Mouse (Mus musculus) myocyte (in vitro differentiated cells): ENCODE results near the gene Ccdc38. TPM values are rescaled to one million over a fixed set of nuclear protein-coding genes. Genes with fewer than 3 reads are reported as not detected.
"Not testable (repeated sequence)": the region's sequence is repeated elsewhere in the genome, so short reads cannot be mapped to it uniquely, and the experiment has no call there.

Experiments used
- H3K27me3 ChIP-seq: one replicate; pipeline ENCODE4 v1.6.1; 2011; ENCODE audit not compliant: control insufficient read depth, insufficient read depth, insufficient read length
- H3K36me3 ChIP-seq: one replicate; pipeline ENCODE4 v1.6.1; 2011; ENCODE audit not compliant: control insufficient read depth, insufficient read depth
- H3K4me2 ChIP-seq: one replicate; pipeline ENCODE4 v1.6.1; 2011; ENCODE audit warnings: low read depth, control low read depth
- H3K4me3 ChIP-seq: one replicate; pipeline ENCODE4 v1.5.1; 2011; ENCODE audit warnings: mild to moderate bottlenecking, control low read depth, moderate library complexity
- H3K79me2 ChIP-seq: one replicate; pipeline ENCODE4 v1.6.1; 2011; ENCODE audit not compliant: control insufficient read depth, insufficient read depth
- H3ac ChIP-seq: one replicate; pipeline ENCODE4 v1.6.1; 2011; ENCODE audit not compliant: control insufficient read depth, insufficient read length
- CEBPB ChIP-seq: IDR thresholded peaks from 2 replicates; pipeline ENCODE4 v1.6.1; 2011; ENCODE audit warnings: mild to moderate bottlenecking, moderate library complexity; ENCODE audit not compliant: poor library complexity, insufficient read depth, severe bottlenecking
- E2F4 ChIP-seq: IDR thresholded peaks from one replicate; pipeline ENCODE4 v1.6.1; 2011; ENCODE audit warnings: mild to moderate bottlenecking, control low read depth, moderate library complexity; ENCODE audit not compliant: insufficient read depth
- MAX ChIP-seq: IDR thresholded peaks from one replicate; pipeline ENCODE4 v1.6.1; 2011; ENCODE audit warnings: low read depth, mild to moderate bottlenecking, control low read depth
- MYOD1 ChIP-seq, 3 experiments: IDR thresholded peaks; one replicate each; pipeline ENCODE4 v1.6.1; 2011; ENCODE audit warnings: control low read depth in 2 of 3, low read depth in 2 of 3, mild to moderate bottlenecking in 2 of 3, moderate library complexity in 1 of 3; ENCODE audit not compliant: insufficient read length in 2 of 3, control insufficient read depth in 1 of 3
- MYOG ChIP-seq, 3 experiments: IDR thresholded peaks; one replicate each; pipeline ENCODE4 v1.6.1; 2011; ENCODE audit warnings: control low read depth in 2 of 3, low read depth in 2 of 3, mild to moderate bottlenecking in 2 of 3; ENCODE audit not compliant: insufficient read length in 2 of 3, control insufficient read depth in 1 of 3, insufficient read depth in 1 of 3
- POLR2A ChIP-seq: IDR thresholded peaks from one replicate; pipeline ENCODE4 v1.6.1; 2011; ENCODE audit warnings: low read depth, mild to moderate bottlenecking, control low read depth, moderate library complexity; ENCODE audit not compliant: insufficient read length
- POLR2AphosphoS2 ChIP-seq: IDR thresholded peaks from one replicate; pipeline ENCODE4 v1.6.1; 2011; ENCODE audit warnings: low read depth, control low read depth; ENCODE audit not compliant: insufficient read length
- REST ChIP-seq: IDR thresholded peaks from one replicate; pipeline ENCODE4 v1.6.1; 2011; ENCODE audit warnings: mild to moderate bottlenecking, control low read depth, moderate library complexity; ENCODE audit not compliant: insufficient read depth, insufficient read length
- SRF ChIP-seq: IDR thresholded peaks from one replicate; pipeline ENCODE4 v1.6.1; 2011; ENCODE audit warnings: low read depth; ENCODE audit not compliant: control insufficient read depth, insufficient read length
- TCF12 ChIP-seq: IDR thresholded peaks from one replicate; pipeline ENCODE4 v1.6.1; 2011; ENCODE audit warnings: mild to moderate bottlenecking, control low read depth; ENCODE audit not compliant: poor library complexity, insufficient read depth, severe bottlenecking
- TCF3 ChIP-seq: IDR thresholded peaks from one replicate; pipeline ENCODE4 v1.6.1; 2011; ENCODE audit warnings: low read depth, control low read depth; ENCODE audit not compliant: insufficient read length
- USF1 ChIP-seq: IDR thresholded peaks from one replicate; pipeline ENCODE4 v1.6.1; 2011; ENCODE audit warnings: low read depth, mild to moderate bottlenecking, control low read depth, moderate library complexity
- polyA plus RNA-seq: library from polyadenylated mRNA; unstranded; fragments of >200 nt; fragmentation: generic; extraction: Trizol; gene quantifications from one replicate; pipeline ENCODE4 v1.2.1, GENCODE M21; 2012; ENCODE audit warnings: missing spikeins

Gene Ccdc38
- polyA plus RNA-seq, 1 experiment = 0.05 TPM

GRCm38 (mm10) chr10:93547741-93548270, 7.4 kb downstream of the Ccdc38 start:
- TF ChIP-seq MAX (no peak), REST (no peak), TCF12 (no peak), MYOD1 (IDR thresholded peaks at IDR 0.05; ENCODE audit: control insufficient read depth in 1 of 3, insufficient read length in 2 of 3, low read depth in 2 of 3) (no peak), MYOG (IDR thresholded peaks at IDR 0.05; ENCODE audit: control insufficient read depth in 1 of 3, insufficient read depth in 1 of 3, insufficient read length in 2 of 3, low read depth in 2 of 3) (no peak), POLR2A (no peak), SRF (no peak), TCF3 (no peak), E2F4 (no peak), CEBPB (no peak), USF1 (no peak), POLR2AphosphoS2 (no peak)
- no peaks in the 10 kb centered on the region for H3K79me2 ChIP-seq
- H3K27me3 ChIP-seq = no peaks in the 10 kb centered on the region
- no peak overlapping the region for H3K4me3 ChIP-seq
- H3ac ChIP-seq = no peak overlapping the region
- no peak overlapping the region for H3K4me2 ChIP-seq
- H3K36me3 ChIP-seq = no peaks in the 10 kb centered on the region

- H3K4me3 ChIP-seq = no peak overlapping the region
- H3K4me2 ChIP-seq = no peak overlapping the region
- no peaks in the 10 kb centered on the region for H3K36me3 ChIP-seq
- no peaks in the 10 kb centered on the region for H3K27me3 ChIP-seq
- no peak overlapping the region for H3ac ChIP-seq
- no peaks in the 10 kb centered on the region for H3K79me2 ChIP-seq
- TF ChIP-seq USF1 = no peak
- TF ChIP-seq POLR2A = no peak
- TF ChIP-seq POLR2AphosphoS2 = no peak
- TF ChIP-seq TCF3 = no peak
- TF ChIP-seq MYOD1 (IDR thresholded peaks at IDR 0.05; ENCODE audit: control insufficient read depth in 1 of 3, insufficient read length in 2 of 3, low read depth in 2 of 3) = no peak
- TF ChIP-seq MAX = no peak
- no peak for TF ChIP-seq SRF
- TF ChIP-seq E2F4 = no peak
- no peak for TF ChIP-seq CEBPB
- no peak for TF ChIP-seq MYOG (IDR thresholded peaks at IDR 0.05; ENCODE audit: control insufficient read depth in 1 of 3, insufficient read depth in 1 of 3, insufficient read length in 2 of 3, low read depth in 2 of 3)
- no peak for TF ChIP-seq REST
- no peak for TF ChIP-seq TCF12
Observed at GRCm38 (mm10) chr10:93548991-93549390, 8.6 kb downstream of the Ccdc38 start.

- Histone ChIP-seq H3K27me3 (no peaks in the 10 kb centered on the region), H3K4me2 (no peak overlapping the region), H3ac (no peak overlapping the region), H3K36me3 (no peaks in the 10 kb centered on the region), H3K4me3 (no peak overlapping the region), H3K79me2 (no peaks in the 10 kb centered on the region)
- TF ChIP-seq SRF (no peak), POLR2AphosphoS2 (no peak), MYOD1 (IDR thresholded peaks at IDR 0.05; ENCODE audit: control insufficient read depth in 1 of 3, insufficient read length in 2 of 3, low read depth in 2 of 3) (no peak), USF1 (no peak), MAX (no peak)
Observed at GRCm38 (mm10) chr10:93549821-93550220, 9.4 kb downstream of the Ccdc38 start.

- Histone ChIP-seq H3K27me3 (no peaks in the 10 kb centered on the region), H3ac (no peak overlapping the region), H3K36me3 (no peaks in the 10 kb centered on the region), H3K4me3 (no peak overlapping the region), H3K79me2 (no peaks in the 10 kb centered on the region), H3K4me2 (no peak overlapping the region)
- TF ChIP-seq SRF = no peak
- no peak for TF ChIP-seq MAX
- no peak for TF ChIP-seq TCF3
- no peak for TF ChIP-seq CEBPB
- no peak for TF ChIP-seq USF1
- no peak for TF ChIP-seq MYOG (IDR thresholded peaks at IDR 0.05; ENCODE audit: control insufficient read depth in 1 of 3, insufficient read depth in 1 of 3, insufficient read length in 2 of 3, low read depth in 2 of 3)
- no peak for TF ChIP-seq REST
Observed at GRCm38 (mm10) chr10:93552596-93552995, 12.2 kb downstream of the Ccdc38 start.

- H3K79me2 ChIP-seq, H3K4me3 ChIP-seq, H3K36me3 ChIP-seq, H3ac ChIP-seq, H3K27me3 ChIP-seq, H3K4me2 ChIP-seq: not testable (repeated sequence)
Observed at GRCm38 (mm10) chr10:93557971-93558370, 17.5 kb downstream of the Ccdc38 start.
